Mouse (Mus musculus): Measurements from ENCODE around the gene Slc25a39.
A peak's percentile ranks its signal among the peaks of the same experiment; 100 is the strongest.

Slc25a39 gene

GRCm38 (mm10) chr11:102436471-102436790 is 28.7 kb upstream of the Slc25a39 start:
- DNase-seq (ENCODE audit: extremely low spot score) = no peak

GRCm38 (mm10) chr11:102435754-102436470 is 28.2 kb upstream of the Slc25a39 start:
- DNase-seq (ENCODE audit: extremely low spot score) = no peak

- DNase-seq (ENCODE audit: extremely low spot score) = no peak
These were observed 27.3 kb upstream of the Slc25a39 start for GRCm38 (mm10) chr11:102434816-102435705.

DNA sequence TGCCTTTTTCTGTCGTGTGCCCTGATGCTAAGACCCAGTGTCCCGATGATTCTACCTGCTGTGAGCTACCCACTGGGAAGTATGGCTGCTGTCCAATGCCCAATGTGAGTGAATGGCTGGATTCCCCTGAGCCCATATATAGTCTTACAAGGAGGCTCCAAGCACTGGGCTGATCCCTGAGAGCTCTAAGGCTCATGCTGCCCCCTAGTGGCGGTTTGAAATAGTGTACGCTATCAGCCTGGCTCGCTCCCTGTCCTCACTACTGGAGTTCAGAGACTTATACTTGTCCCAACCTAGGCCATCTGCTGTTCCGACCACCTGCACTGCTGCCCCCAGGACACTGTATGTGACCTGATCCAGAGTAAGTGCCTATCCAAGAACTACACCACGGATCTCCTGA is 26.7 kb upstream of the Slc25a39 start:
- DNase-seq (ENCODE audit: extremely low spot score) = peak; percentile 86

DNA sequence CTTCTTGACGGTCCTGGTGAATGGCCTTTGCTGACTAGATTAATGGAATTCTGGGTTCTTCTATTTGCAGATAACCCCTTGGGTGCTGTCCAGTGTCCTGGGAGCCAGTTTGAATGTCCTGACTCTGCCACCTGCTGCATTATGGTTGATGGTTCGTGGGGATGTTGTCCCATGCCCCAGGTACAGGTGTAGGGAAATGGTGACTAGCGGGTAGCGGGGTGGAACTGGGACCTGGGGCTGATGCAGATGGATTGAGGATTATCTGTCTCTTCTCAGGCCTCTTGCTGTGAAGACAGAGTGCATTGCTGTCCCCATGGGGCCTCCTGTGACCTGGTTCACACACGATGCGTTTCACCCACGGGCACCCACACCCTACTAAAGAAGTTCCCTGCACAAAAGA is 26.1 kb upstream of the Slc25a39 start:
- DNase-seq (ENCODE audit: extremely low spot score) = no peak

GRCm38 (mm10) chr11:102432896-102433295 is 25.1 kb upstream of the Slc25a39 start:
- DNase-seq (ENCODE audit: extremely low spot score) = no peak

DNA sequence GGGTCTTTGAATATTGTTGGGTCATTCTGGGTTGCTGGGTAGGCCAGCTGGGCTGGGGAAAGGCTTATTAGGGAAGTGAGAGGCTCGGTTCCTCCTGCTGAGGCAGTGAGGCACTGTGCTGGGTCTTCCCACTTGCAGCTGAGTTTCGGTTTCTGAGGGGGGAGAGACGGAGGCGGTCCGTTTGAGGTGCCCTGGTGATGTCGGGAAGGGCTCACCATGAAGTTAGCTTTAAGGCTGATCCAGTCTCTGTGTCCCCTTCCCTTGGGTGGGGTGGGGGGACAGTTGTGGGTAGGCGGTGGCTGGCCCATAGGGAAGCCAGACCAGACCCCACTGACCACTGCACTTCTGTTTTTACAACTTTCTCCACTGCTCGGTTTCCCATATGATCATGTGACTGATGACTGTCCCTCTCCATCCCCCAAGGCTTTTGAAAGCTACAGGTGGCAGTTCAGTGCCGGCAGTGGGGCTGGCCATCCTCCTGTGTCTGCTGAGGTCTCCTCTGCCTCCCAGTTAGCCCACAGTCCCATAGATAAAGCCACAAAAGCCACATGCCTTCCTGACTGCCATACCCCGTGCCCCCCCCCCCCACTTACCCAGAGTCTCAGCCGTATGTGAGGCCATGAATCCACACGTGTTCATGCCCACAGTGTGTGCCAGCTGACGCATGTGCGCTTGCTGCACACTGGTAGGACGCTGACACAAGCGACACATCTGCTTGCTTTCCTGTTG is 24.5 kb upstream of the Slc25a39 start:
- no peak for DNase-seq (ENCODE audit: extremely low spot score)

- DNase-seq (ENCODE audit: extremely low spot score) = no peak
These were observed 24.0 kb upstream of the Slc25a39 start for GRCm38 (mm10) chr11:102431728-102432114.

GRCm38 (mm10) chr11:102431018-102431645 is 23.4 kb upstream of the Slc25a39 start:
- DNase-seq (ENCODE audit: extremely low spot score) = peak; percentile 77

- peak; percentile 87 for DNase-seq (ENCODE audit: extremely low spot score)
These were observed 22.6 kb upstream of the Slc25a39 start, which contains the start of gene Grn for GRCm38 (mm10) chr11:102430121-102431017. Gene Grn (plus strand): TSS chr11:102430315.

DNA sequence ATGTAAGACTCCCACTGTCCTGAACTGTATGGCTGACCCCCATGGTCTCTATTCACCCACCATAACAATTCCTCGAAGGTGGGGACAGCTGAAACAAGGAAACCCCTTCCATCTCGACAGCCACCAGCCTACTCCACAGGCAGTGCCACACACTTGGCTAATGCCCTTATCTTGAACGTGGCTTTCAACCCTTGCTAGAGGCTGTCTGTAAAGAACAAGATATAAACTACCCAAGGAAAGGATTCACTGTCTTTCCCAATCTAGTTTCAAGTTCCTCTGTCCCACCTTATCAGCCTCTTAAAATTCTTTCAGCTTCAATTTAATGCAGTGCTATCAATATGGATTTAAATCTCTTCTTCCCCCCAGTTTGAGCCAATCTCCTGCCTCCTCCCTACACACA is 21.8 kb upstream of the Slc25a39 start:
- DNase-seq (ENCODE audit: extremely low spot score) = no peak

- no peak for DNase-seq (ENCODE audit: extremely low spot score)
These were observed 21.3 kb upstream of the Slc25a39 start for GRCm38 (mm10) chr11:102428981-102429540.

- DNase-seq (ENCODE audit: extremely low spot score) = no peak
These were observed 18.0 kb upstream of the Slc25a39 start for GRCm38 (mm10) chr11:102425555-102426316.

GRCm38 (mm10) chr11:102424666-102425065 is 16.9 kb upstream of the Slc25a39 start:
- no peak for DNase-seq (ENCODE audit: extremely low spot score)

- no peak for DNase-seq (ENCODE audit: extremely low spot score)
These were observed 13.8 kb upstream of the Slc25a39 start for GRCm38 (mm10) chr11:102421559-102421958.

DNA sequence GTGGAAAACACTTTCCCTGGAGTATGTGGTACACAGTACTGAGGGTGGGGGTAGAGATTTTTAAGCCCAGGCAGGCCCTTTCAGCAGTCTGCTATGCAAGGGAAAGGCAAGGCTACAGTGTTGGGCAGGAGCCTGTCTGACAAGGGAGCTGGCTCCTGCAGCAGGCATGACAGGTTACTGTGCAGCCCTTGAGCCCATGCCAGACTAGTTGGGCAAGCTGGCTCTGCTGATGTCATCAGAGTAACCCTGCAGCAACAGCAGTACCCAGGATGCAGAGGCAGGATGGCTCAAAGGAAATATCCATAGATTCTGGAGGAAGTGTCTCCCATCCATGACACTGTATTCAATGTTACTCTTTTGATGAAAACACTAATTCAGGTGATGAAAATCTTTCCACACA is 11.1 kb upstream of the Slc25a39 start:
- DNase-seq (ENCODE audit: extremely low spot score) = no peak

GRCm38 (mm10) chr11:102417160-102417559 is 9.4 kb upstream of the Slc25a39 start:
- no peak for DNase-seq (ENCODE audit: extremely low spot score)

DNA sequence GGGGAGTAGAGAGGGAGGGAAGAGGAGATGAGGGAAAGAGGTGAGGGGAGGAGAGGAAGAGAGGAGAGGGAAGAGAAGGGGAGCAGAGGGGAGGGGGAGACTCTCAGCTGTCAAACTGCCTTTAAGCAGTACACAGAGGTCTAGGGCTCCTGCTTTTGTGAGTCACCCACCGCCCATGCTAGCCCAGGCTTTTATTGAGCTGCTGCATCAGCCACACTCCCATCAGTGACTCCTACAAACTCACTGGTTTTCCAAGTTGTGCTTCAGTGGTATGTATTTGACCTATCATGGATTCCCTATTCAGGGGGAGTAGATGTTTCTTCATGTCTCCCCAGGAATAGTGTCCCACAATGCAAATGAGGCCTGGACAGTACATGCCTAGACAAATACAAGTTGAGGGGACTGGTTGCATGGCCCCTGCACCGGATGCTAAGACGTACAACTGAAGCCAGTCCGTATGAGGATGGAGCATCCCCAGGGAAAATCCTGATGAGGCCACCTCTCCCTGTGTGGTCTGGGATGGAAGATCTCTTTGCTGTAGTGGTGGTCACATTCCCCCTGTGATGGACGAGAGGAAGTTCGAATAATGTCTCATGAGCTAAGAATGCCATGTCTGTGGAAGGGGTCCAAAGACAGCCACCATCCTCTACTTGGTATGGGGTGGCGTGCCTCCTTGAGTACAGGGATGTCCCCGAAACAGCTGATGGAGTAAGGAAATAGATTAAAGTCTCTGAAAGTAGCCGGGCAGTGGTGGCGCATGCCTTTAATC is 7.5 kb upstream of the Slc25a39 start:
- DNase-seq (ENCODE audit: extremely low spot score) = no peak

GRCm38 (mm10) chr11:102413059-102413458 is 5.3 kb upstream of the Slc25a39 start:
- no peak for DNase-seq (ENCODE audit: extremely low spot score)
